Mouse (Mus musculus) layer of hippocampus, postnatal 10 days (tissue): ENCODE results near the gene Gm14632. TPM values are rescaled to one million over a fixed set of nuclear protein-coding genes. Genes with fewer than 3 reads are reported as not detected.
"Not testable (repeated sequence)": the region's sequence is repeated elsewhere in the genome, so short reads cannot be mapped to it uniquely, and the experiment has no call there.

Source experiments
- DNase-seq, 2 experiments: peaks; one replicate each; pipeline ENCODE4 v3.0.0; 2021; ENCODE audit warnings: low spot score in 2 of 2
- long read RNA-seq: library from polyadenylated mRNA; stranded (forward); transcript quantifications from one replicate; pipeline ENCODE4 v2.0.0, GENCODE M21; 2023
- total RNA-seq, 2 experiments: library from RNA; stranded (reverse); gene quantifications; 2 replicates each; pipeline ENCODE4 v1.2.3; 2021

The Gm14632 gene
- total RNA-seq = not detected
- long read RNA-seq = 0 reads

DNA sequence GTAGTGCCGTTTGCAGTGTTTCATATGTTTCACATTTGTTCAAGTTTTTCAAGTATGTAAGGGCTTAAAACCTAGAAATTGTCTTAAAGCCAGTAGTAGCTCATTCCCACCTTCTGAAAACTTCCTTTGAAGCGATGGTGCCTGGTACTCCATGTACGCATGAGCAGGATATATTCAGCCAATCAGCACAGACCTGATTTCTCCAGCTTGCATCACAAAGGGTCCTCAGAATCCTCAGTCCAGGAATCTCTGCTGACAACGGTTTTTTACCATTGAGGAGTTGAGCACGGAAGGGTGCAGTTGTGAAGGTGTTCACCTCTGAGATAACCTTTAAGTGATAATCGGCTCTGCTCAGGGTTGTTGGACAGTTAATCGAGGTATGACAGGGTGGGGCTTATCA lies at the start of gene Gm14632:
Gene Gm14632, plus strand, starts transcription at position 301 of the 400 bp plus-strand sequence.
- not testable (repeated sequence) for DNase-seq
